Mouse (Mus musculus): ENCODE measurements around the gene Myl9. TPM values are rescaled to one million over a fixed set of nuclear protein-coding genes. Genes with fewer than 3 reads are reported as not detected.

Myl9 gene
- 10 to 100 TPM; 56.2 to 67.3 TPM for total RNA-seq (2021)
- long read RNA-seq, experiment 1, transcript Myl9-201 (4 exons, 1,128 nt) = major isoform, 22 of 29 reads
- long read RNA-seq, experiment 1, partial matches to known transcripts = 0 of 29 reads
- long read RNA-seq, experiment 1, other reads (novel, unspliced or antisense) = 7 of 29 reads
- long read RNA-seq, experiment 2, transcript Myl9-201 (4 exons, 1,128 nt) = major isoform, 17 of 23 reads
- long read RNA-seq, experiment 2, partial matches to known transcripts = 5 of 23 reads
- long read RNA-seq, experiment 2, other reads (novel, unspliced or antisense) = 1 of 23 reads

- DNase-seq = peak; percentile 45 to 57
Observed at GRCm38 (mm10) chr2:156774738-156775454, at the start of gene Myl9. Myl9 (plus strand) TSS chr2:156775420.

- no peak for DNase-seq
Observed at GRCm38 (mm10) chr2:156726344-156726743, 48.9 kb upstream of the Myl9 start.

GRCm38 (mm10) chr2:156726878-156727277 is 48.3 kb upstream of the Myl9 start:
- no peak for DNase-seq

- no peak for DNase-seq
Observed at GRCm38 (mm10) chr2:156729537-156730469, 45.4 kb upstream of the Myl9 start.

- no peak for DNase-seq
Observed at GRCm38 (mm10) chr2:156730501-156730921, 44.7 kb upstream of the Myl9 start.

GRCm38 (mm10) chr2:156731592-156731991 is 43.6 kb upstream of the Myl9 start:
- no peak for DNase-seq

GRCm38 (mm10) chr2:156732109-156732508 is 43.1 kb upstream of the Myl9 start:
- DNase-seq = peak; percentile 65 to 73

- no peak for DNase-seq
Observed at GRCm38 (mm10) chr2:156735761-156736335, 39.4 kb upstream of the Myl9 start.

- DNase-seq = no peak
Observed at GRCm38 (mm10) chr2:156736846-156737245, 38.4 kb upstream of the Myl9 start.

GRCm38 (mm10) chr2:156737976-156738375 is 37.2 kb upstream of the Myl9 start:
- DNase-seq = peak; percentile 78 to 82

GRCm38 (mm10) chr2:156741265-156741664 is 34.0 kb upstream of the Myl9 start:
- DNase-seq = no peak

- no peak for DNase-seq
Observed at GRCm38 (mm10) chr2:156741998-156742397, 33.2 kb upstream of the Myl9 start.

- no peak for DNase-seq
Observed at GRCm38 (mm10) chr2:156743248-156743647, 32.0 kb upstream of the Myl9 start.

GRCm38 (mm10) chr2:156744414-156744813 is 30.8 kb upstream of the Myl9 start:
- DNase-seq = no peak

GRCm38 (mm10) chr2:156747315-156747714 is 27.9 kb upstream of the Myl9 start:
- peak in 1 of 2 experiments; percentile 53 for DNase-seq

- DNase-seq = no peak
Observed at GRCm38 (mm10) chr2:156749687-156750086, 25.5 kb upstream of the Myl9 start.

GRCm38 (mm10) chr2:156756937-156757336 is 18.3 kb upstream of the Myl9 start:
- no peak for DNase-seq

GRCm38 (mm10) chr2:156760843-156761505 is 14.2 kb upstream of the Myl9 start:
- no peak for DNase-seq

GRCm38 (mm10) chr2:156761521-156762278 is 13.5 kb upstream of the Myl9 start:
- DNase-seq = no peak

GRCm38 (mm10) chr2:156762499-156762898 is 12.7 kb upstream of the Myl9 start:
- peak; percentile 49 to 55 for DNase-seq

GRCm38 (mm10) chr2:156763101-156763500 is 12.1 kb upstream of the Myl9 start:
- DNase-seq = peak; percentile 84 to 85
